Mouse (Mus musculus) olfactory bulb, adult 2 months (tissue): Measurements from ENCODE around the gene Eftud2.

Experiments used
- CTCF ChIP-seq: fragments of 200-500 bp; IDR thresholded peaks from 2 replicates; pipeline ENCODE4 v1.5.1; 2012; ENCODE audit warnings: low read depth, mild to moderate bottlenecking, low read length, moderate library complexity; ENCODE audit not compliant: insufficient read depth
- POLR2A ChIP-seq: fragments of 200-500 bp; IDR thresholded peaks from 2 replicates; pipeline ENCODE4 v1.6.1; 2012; ENCODE audit warnings: mild to moderate bottlenecking, low read depth, low read length, moderate library complexity; ENCODE audit not compliant: insufficient read depth

GRCm38 (mm10) chr11:102894716-102895115, 13.9 kb upstream of the Eftud2 start:
- TF ChIP-seq CTCF = no peak
- TF ChIP-seq POLR2A = no peak
